Mouse (Mus musculus) G1E-ER4 (cell line): Measurements from ENCODE around the gene S100z. TPM values are rescaled to one million over a fixed set of nuclear protein-coding genes. Genes with fewer than 3 reads are reported as not detected.
A peak's percentile ranks its signal among the peaks of the same experiment; 100 is the strongest.

Source experiments
- GATA1 ChIP-seq: IDR thresholded peaks from one replicate; pipeline ENCODE4 v1.8.0; 2012; ENCODE audit warnings: low read length, inconsistent platforms
- polyA plus RNA-seq: library from polyadenylated mRNA; stranded (reverse); fragments of >175 nt; gene quantifications from 2 replicates; pipeline ENCODE4 v1.2.3, GENCODE M21; 2012

Gene S100z
- polyA plus RNA-seq: not detected in 2 replicates

DNA sequence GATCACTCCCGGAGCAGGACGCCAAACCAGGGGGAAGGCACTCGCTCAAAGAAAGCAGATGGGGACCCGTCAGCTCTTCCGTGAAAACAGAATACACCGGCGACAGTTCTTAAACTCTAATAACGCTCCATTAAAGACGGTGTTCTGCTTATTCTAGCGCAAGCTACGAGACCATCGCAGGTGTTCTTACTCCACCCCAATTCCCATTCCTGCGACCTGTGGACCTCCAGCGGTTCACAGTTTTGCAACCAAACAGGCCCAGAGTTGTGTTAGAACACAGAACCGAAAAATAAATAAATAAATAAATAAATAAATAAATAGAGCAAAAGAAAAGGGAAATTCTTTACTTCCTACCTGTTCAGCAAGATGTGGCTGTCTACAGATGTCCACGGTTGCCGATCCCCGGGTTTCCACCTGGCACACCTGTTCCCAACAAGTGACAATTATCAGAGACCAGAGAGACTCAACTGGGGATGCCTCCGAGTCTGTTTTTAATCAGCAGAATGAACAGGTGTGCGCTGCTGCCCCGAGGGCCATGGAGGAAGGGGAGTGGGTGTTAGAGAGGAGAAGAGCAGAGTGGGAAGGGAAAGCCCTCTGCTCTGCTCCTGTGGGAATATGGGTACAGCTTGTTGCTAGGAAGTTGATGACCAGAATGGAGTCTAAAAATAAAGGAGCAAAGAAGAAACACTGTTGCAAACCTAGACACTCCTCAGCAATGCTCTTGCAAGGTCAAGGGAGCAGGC is at the start of gene S100z:
S100z (minus strand) TSS at position 51 of the 743 bp plus-strand sequence.
- no peak for TF ChIP-seq GATA1

DNA sequence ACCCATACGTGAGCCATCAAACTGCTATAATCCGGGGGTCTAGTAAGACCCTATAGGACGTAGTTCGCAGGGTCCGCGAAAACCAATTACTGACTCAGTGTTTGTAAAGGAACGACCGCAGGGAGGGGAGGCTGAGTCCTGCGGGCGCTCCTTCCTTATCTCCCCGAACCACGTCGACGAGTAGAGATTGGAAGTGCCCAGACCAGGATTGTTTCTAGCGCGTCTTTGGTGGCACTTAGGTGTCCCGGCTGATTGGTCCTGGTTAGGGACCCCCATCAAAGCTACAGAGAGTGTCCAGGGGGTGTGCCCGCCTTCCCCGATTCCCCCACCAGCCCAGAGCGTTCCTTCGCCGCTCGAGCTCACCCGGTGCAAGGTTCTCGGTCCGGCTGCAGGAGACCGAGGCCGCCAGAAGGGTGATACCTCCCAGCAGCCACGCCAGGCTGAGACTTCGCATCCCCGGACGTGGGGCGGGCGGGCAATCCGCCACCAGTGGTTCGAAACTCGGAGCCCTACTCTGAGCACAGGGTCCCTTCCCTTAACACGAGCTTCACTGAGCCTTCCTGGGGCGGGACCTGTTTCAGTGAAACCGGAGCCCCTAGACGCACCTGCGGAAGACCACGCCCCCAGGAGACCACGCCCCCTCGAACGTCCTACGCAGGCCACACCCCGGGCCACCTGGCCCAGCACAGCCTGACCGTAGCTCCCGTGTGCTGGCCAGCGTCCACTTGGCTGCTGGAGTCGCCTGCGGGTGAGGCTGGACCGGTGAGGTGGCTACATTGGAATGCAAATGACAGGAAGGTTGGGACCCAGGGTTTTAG is 46.4 kb upstream of the S100z start, which contains the start of gene F2rl1:
F2rl1 (minus strand) TSS at position 554 of the 818 bp plus-strand sequence.
- no peak for TF ChIP-seq GATA1

DNA sequence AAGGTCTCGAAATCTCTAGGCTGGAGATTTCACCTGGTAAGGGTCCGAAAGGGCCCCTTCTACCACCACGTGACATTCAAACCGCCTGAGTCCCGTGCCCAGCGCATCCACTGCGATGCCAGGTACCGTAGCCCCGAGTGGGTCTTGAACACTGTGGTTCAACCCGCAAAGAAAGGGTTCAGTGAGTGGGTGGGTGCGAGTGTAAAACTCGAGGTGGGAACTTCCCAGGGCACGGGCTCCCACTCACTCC is 45.8 kb upstream of the S100z start:
- TF ChIP-seq GATA1: no peak

GRCm38 (mm10) chr13:95523659-95524423 is 45.3 kb upstream of the S100z start:
- TF ChIP-seq GATA1: no peak

- TF ChIP-seq GATA1: no peak
Observed at GRCm38 (mm10) chr13:95522176-95522575, 43.7 kb upstream of the S100z start.

DNA sequence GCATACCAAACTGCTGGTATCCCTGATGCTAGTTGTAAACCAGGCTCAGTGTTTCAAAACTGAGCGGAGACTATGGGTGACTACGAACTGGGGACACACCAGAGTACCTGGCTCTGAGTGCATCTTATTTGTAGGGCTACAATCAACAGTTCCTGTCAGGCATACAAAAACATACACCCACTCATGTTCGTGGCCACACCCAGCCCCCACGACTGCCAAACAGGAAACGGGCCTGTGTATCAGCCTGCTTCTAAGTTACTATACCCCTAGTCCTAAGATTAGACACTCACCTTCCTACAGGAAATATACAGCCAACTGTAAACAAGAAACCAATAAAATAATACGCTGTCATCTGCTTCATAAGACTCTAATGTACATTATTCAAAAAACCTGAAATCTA is 42.5 kb upstream of the S100z start:
- no peak for TF ChIP-seq GATA1

GRCm38 (mm10) chr13:95514756-95515155 is 36.2 kb upstream of the S100z start:
- TF ChIP-seq GATA1: no peak

- TF ChIP-seq GATA1: peak; percentile 77
Observed at GRCm38 (mm10) chr13:95510054-95510453, 31.5 kb upstream of the S100z start.

GRCm38 (mm10) chr13:95503279-95503917 is 24.9 kb upstream of the S100z start:
- no peak for TF ChIP-seq GATA1

DNA sequence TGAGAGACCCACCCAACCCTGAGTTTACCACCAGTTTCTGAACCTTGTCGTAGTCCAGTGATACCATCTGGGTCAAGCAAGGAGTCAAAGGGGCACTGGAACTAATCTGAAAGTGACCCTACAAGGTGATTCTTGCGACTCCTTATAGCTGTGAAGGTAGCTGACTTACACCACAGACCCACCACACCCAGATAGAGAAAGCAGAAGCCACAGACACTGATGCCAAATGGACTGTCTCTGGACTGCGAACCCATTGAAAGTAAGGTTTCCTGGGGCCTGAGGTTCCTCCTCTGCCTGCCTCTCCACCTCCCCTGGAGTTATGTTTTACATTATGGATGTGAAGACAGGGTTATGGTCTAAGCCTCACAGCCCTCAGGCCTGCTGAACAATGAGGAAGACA is 18.1 kb upstream of the S100z start:
- TF ChIP-seq GATA1: no peak

DNA sequence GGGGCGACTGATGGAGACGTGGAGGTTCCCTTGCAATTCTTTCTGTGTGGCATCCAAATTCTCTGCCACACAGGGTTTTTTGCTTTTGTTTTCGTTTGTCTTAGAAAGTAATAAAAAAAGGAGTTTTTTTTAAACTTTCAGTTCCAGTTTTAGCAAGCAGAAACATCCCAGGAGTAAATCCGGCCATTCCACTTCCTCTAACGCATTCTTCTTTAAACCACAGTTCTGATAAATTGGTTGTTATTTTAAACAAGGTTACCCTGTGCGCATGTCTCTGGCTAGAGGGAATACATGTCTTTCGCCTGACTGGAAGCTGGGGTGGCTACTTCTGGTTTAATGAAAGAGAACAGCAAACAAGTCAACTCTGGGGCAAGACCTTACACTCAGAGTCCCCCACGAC is 16.3 kb upstream of the S100z start:
- TF ChIP-seq GATA1: no peak

GRCm38 (mm10) chr13:95493296-95493695 is 14.8 kb upstream of the S100z start:
- no peak for TF ChIP-seq GATA1

DNA sequence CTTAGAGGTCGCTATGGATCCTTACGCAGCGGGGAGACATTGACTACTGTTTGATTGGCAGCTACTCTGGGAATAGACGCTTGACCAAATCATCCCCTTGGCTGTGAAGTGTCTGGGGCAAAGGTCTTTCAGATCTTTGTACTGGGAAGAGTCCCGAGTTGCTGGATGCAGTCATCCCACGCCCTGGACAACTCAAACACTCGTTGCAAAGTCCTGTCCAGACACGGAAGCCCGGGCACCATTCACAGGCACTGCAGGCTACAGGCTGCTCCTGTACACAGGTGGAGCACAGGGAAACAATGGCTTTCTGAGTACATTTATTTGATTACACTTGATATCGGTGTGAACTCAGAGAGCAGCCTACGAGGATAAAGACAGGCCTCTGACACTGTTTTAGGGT is 12.8 kb upstream of the S100z start:
- TF ChIP-seq GATA1: no peak

- no peak for TF ChIP-seq GATA1
Observed at GRCm38 (mm10) chr13:95484664-95485063, 6.1 kb upstream of the S100z start.

GRCm38 (mm10) chr13:95481428-95481827 is 2.9 kb upstream of the S100z start:
- TF ChIP-seq GATA1: no peak

- peak; percentile 56 for TF ChIP-seq GATA1
Observed at GRCm38 (mm10) chr13:95477173-95477572, 1.3 kb downstream of the S100z start.
